Mouse (Mus musculus): Measurements from ENCODE around the gene Fopnl.
A peak's percentile ranks its signal among the peaks of the same experiment; 100 is the strongest.

Fopnl gene

DNA sequence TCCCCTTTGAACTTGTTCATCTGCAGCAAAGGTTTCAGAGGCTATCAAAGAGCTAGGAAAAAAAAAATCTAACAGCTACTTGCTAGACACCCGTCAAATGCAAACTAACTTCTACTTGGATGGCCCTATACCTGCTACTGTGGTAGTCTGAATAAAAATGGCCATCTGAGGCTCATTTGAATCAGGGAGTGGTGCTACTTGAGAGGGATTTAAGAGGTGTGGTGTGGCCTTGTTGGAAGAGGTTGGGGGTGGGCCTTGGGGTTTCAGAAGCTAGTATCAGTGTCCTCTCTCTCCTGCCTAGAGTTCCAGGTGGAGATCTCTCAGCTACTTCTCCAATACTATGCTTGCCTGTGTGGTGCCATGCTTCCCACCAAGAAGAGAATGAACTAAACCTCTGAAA, 10.8 kb downstream of the Fopnl start:
- no peak for DNase-seq

DNA sequence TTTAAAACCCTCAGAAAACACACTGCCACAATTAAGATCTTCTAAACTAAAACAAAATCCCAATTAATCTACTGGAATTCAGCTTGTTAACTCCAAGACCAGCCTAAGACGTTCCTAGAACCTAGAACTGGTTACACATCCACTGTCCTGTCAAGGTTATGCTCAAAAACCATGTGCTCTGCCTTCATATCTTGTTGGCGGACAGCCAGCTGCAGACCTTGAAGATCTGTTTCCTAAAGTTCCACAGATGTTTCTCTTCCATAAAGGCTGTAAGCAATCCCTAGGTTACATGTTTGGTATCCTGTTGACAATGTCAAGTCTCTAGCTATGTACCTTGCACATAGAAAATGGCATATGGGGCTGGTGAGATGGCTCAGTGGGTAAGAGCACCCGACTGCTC, 12.4 kb downstream of the Fopnl start:
- DNase-seq = no peak

- DNase-seq = no peak
Observed at GRCm38 (mm10) chr16:14303676-14304075, 13.5 kb downstream of the Fopnl start.

GRCm38 (mm10) chr16:14303148-14303547, 14.1 kb downstream of the Fopnl start:
- DNase-seq = no peak

GRCm38 (mm10) chr16:14298461-14298860, 18.7 kb downstream of the Fopnl start:
- no peak for DNase-seq

GRCm38 (mm10) chr16:14297746-14298145, 19.5 kb downstream of the Fopnl start:
- no peak for DNase-seq

DNA sequence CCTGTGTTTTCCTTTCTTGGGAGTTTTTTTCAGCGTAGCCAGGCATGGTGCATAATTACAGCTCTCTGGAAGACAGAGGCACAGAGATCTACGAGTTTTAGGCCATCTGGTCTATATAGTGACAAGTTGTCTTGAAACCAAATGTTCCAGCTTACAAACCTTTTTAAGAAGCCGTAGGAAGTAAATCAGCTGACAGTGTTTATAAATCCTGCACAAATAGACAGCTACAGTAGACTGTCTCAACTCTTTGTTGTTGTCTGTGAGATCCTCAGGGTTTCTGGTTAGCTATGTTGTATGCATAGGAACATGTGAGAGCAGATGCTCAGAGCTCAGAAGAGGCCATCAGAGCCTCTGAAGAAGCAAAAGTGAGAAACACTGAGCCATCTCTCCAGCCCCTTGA, 20.1 kb downstream of the Fopnl start:
- DNase-seq = no peak

DNA sequence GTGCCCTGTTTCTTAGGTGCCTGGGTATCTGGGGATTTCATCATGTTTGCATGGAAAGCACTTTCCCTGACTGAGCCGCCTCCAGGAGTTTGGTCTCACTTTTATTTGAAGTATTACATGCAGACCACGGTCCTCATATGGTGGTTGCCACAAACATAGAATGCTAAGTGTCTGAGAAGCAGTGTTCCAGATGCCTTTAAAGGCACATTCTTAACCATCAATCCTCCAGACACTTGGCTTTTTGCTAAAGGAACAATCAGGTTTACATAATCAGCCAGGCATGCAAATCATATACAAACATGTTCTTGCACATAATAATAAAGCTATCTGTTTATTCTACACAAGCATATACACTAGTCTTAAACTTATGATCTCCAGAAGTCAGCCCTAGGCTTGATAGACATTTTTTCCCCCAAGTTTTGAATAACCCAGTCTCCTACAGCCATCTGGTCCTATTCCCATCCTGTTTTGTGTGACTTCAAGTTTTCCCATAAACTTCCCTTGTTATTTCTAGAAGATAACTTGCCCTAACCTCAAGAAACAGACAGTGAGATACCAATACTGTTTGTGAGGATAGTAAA, 20.6 kb downstream of the Fopnl start:
- no peak for DNase-seq

DNA sequence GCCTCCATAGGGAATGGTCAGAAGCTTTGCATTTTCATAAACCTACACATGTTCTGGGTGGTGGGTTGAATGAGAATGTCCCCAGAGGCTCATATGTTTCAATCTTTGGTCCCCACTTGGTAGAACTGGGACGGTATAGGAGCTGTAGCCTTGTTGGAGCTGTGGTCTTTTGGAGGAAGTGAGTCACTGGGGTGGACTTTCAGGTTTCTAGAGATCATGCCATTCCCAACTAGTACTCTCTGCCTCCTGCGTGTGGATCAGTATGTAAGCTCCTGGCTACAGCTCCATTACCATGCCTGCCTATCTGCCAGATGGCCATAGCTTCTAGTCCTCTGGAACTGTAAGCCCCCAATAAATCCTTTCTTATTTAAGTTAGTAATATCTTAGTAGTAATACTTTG, 21.9 kb downstream of the Fopnl start:
- DNase-seq = no peak

GRCm38 (mm10) chr16:14292205-14293199, 24.7 kb downstream of the Fopnl start:
- no peak for DNase-seq

- peak; percentile 22 for DNase-seq
Observed at GRCm38 (mm10) chr16:14291223-14291622, 26.0 kb downstream of the Fopnl start, which contains the start of gene Myh11. Gene Myh11 (minus strand): TSS chr16:14291372.

GRCm38 (mm10) chr16:14272374-14272965, 44.7 kb downstream of the Fopnl start:
- DNase-seq = no peak

DNA sequence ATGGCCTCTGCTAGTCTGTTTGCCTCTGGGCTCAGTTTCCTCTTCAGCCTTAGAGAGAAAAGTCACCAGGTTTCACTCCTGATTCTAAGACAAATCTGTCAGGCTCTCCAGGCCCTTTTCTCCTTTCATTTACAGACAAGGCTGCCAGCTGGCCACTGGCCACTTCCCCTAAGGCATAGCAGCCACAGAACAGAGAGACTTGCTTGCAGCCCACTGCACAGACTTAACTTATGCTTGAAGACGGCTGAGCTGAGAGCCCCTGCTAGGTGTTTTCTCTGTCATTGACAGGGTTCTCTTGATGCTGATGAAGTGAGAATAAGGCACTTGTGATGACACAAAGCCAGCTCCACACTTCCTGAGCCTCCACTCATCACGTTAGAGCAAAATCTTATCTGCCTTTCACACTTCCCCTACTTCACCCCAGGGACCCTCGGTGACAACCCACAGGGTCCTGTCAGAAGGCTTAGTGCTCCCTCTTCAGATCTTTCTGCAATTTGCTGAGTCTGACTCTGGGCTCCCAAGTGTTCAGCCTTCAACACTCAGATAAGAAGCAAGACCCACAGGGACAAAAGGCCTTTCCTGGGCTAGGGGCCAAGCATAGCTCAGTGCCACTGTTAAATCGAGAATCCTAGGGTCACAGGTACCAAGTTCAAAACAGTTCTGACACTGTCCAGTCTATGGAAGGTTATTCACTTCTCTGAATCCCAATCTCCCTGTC, 51.8 kb downstream of the Fopnl start:
- DNase-seq = no peak

DNA sequence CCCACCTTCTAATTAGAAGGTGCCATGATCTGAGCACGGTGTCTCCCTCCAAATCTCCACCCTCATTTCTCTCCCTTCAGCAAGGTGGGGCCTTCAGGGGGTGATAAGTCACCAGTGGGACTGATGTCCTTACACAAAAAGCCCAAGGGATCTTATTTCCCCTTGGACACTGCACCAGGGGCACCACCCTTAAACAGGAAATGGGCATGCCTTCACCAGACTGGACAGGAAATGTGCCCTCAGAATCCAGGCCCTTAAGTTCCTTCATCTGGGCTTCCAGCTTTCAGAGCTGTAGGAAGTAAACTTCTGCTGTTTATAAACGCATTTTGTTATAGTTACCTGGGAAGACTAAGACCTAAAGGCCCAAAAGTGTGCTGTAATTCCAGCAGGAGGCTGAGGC, 52.7 kb downstream of the Fopnl start:
- no peak for DNase-seq

- no peak for DNase-seq
Observed at GRCm38 (mm10) chr16:14263241-14263640, 54.0 kb downstream of the Fopnl start.

- no peak for DNase-seq
Observed at GRCm38 (mm10) chr16:14262410-14262809, 54.8 kb downstream of the Fopnl start.

DNA sequence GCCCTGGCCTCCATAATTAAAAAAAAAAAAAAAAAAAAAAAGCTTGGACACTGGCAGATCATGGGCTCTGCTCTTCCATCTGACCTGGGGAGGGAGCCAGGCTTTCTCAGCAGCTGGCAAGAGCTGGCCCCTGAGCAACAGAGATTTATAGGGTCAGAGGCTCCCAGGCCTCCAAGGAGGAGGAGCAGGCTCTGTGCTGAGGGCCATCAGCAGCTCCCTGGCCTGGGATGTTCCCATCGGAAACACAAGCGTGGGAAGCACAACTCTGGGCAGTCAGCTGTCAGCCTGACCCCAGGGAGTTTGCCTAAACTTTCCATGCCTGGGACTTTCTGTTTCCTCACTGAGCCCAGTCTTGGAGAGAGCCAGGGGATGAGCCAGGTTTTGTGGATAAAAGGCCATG, 58.3 kb downstream of the Fopnl start:
- DNase-seq = no peak

- no peak for DNase-seq
Observed at GRCm38 (mm10) chr16:14253586-14253985, 63.6 kb downstream of the Fopnl start.

- no peak for DNase-seq
Observed at GRCm38 (mm10) chr16:14252877-14253276, 64.3 kb downstream of the Fopnl start.

- DNase-seq = no peak
Observed at GRCm38 (mm10) chr16:14249913-14250312, 67.3 kb downstream of the Fopnl start.

Data from thymus, postnatal 25 days (tissue).